Mouse (Mus musculus): Measurements from ENCODE around the gene Scd4.
"Not testable (repeated sequence)": the region's sequence is repeated elsewhere in the genome, so short reads cannot be mapped to it uniquely, and the experiment has no call there.

The Scd4 gene

GRCm38 (mm10) chr19:44299902-44300301 lies 33.0 kb upstream of the Scd4 start:
- in situ Hi-C loops (cut with MboI; ENCODE audit: low sequenced_read_pairs) = loop anchor here (10.0 kb wide), 1 partner anchor 55 kb away; no protein-coding TSS in a partner anchor

DNA sequence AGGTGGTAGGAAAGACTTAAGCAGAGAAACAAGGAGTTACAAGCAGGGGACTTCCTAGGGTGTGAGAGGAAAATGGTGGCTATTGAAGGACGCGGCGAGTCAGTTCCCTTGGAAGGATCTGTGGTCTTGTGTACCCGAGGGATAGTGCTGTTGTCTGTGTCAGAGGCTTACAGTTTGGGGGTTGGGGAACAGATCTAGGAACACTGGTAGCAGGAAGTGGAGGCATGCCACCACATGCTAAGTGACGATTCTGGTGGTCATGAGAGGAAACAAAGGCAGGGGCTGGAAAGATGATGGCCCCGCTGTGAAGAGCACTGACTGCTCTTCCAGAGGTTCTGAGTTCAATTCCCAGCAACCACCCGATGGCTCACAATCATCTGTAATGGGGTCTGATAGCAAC lies 32.4 kb upstream of the Scd4 start:
- in situ Hi-C loops (cut with MboI; ENCODE audit: low sequenced_read_pairs) = no loop called here

- in situ Hi-C loops (cut with MboI; ENCODE audit: low sequenced_read_pairs) = no loop called here
These were observed 31.7 kb upstream of the Scd4 start for GRCm38 (mm10) chr19:44301176-44301575.

GRCm38 (mm10) chr19:44301671-44302305 lies 31.1 kb upstream of the Scd4 start:
- in situ Hi-C loops (cut with MboI; ENCODE audit: low sequenced_read_pairs) = no loop called here

- in situ Hi-C loops (cut with MboI; ENCODE audit: low sequenced_read_pairs) = no loop called here
These were observed 30.0 kb upstream of the Scd4 start for GRCm38 (mm10) chr19:44302901-44303300.

DNA sequence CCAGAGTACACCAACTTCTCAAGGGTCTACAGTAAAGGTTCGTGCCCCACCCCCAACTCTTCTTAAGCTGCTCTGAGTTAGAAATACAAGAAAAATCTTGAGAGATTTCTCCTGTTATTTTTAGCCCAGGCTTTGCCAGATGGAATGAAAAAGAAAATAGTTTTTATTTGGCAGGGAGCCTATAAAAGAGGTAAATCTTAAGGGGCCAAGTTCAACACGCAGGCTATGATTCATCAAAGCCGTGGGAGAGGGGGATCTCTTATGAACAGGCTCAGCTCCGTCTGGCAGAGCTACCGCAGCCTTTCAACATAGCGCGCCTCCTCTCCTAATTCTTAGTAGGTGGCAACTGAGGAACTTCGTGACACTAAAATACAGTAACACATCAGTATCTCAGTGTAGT lies 29.4 kb upstream of the Scd4 start:
- in situ Hi-C loops (cut with MboI; ENCODE audit: low sequenced_read_pairs) = no loop called here

DNA sequence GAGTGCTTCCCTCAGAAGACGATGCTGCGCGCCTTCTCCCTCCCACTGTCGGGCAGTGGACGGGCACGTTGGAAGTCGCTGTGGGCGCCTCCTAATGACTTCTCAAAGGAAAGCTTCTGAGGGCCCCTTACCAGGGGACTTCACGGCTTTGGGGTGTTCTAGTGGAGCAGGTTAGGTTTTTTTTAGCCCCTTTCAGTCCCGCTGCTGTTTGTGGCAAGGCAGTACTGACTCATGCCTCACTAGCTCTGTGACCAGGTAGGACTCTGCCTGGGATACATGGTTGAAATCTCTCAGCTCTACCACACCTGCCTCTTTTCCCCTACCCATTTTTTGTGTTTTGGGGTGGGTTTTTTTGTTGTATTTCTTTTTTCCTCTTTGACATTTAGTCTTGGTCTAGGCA lies 28.5 kb upstream of the Scd4 start:
- in situ Hi-C loops (cut with MboI; ENCODE audit: low sequenced_read_pairs) = no loop called here

- in situ Hi-C loops (cut with MboI; ENCODE audit: low sequenced_read_pairs) = no loop called here
These were observed 27.9 kb upstream of the Scd4 start for GRCm38 (mm10) chr19:44304851-44305510.

DNA sequence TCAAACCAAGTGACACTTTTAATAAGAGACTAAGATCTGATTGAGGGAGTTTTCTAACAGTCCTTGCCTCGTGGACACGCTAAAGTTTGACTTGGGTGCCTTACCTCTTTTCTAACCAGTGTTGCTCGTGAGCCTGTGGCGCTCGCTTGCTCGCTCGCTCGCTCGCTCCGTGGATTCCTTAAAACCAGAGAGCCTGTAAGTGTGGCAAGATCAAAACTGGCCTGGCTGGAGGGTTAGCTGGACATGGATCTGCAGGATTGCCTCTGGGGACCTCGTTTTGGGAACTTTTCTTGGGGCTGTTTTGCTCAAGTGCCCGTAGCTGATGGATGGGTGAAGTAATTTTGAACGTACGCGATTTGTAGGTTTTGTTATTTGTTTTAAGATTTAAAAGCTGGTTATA lies 27.2 kb upstream of the Scd4 start:
- in situ Hi-C loops (cut with MboI; ENCODE audit: low sequenced_read_pairs) = no loop called here

GRCm38 (mm10) chr19:44306171-44306570 lies 26.7 kb upstream of the Scd4 start:
- in situ Hi-C loops (cut with MboI; ENCODE audit: low sequenced_read_pairs) = no loop called here

- in situ Hi-C loops (cut with MboI; ENCODE audit: low sequenced_read_pairs) = no loop called here
These were observed 25.6 kb upstream of the Scd4 start for GRCm38 (mm10) chr19:44307101-44307914.

DNA sequence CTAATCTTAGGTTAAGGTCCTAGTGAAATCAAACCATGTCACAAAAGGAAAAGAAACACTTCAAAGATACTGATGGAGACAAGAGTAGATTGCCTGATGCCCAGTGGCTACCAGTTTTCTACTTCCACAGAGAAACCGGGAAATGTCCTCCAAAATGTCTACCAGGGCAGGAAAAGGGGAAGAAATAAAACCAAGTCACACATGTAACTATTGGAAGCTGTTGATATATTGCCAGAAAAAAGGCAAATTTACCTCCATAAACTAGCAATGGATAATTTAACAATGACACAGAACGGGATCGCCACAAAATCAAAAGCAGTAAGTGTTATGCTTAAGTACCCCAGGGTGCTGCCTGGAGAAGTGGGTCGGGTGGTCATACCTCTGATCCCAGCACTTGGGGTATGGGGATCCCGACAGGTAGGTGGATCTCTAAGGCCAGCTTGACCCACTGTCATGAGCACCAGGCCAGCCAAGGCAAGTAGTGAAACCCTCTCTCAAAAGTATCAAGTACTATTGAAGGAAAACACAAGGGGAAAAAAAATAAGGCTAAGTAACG lies 24.9 kb upstream of the Scd4 start:
- in situ Hi-C loops (cut with MboI; ENCODE audit: low sequenced_read_pairs) = no loop called here

DNA sequence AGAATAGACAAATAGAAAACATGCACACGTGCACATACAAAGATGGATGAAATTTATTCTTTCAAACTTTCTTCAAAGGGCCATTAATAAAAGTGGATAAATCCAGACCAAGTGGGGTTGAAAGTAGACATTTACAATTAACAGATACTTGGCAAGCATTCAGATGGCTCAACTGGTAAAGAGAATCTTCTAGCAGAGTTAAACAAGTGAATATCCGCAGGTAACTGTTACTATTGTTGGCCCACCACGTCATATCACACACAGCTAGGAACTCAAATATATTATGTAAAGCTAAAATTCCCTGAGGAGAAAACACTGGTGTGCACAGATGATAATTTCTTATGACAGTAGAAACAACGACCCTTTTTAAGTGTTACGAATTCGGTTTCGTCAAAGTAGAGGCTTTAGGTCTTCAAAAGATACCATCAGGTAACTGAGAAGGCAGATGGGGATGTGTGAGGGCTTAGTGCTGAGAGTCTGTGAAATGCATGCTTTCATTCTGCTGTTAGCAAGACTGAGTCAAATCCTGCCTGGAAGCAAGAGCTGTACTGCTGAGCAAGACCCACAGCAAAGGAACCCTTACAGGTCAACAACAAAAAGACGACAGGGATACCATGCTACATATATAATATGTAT lies 24.2 kb upstream of the Scd4 start:
- in situ Hi-C loops (cut with MboI; ENCODE audit: low sequenced_read_pairs) = no loop called here

DNA sequence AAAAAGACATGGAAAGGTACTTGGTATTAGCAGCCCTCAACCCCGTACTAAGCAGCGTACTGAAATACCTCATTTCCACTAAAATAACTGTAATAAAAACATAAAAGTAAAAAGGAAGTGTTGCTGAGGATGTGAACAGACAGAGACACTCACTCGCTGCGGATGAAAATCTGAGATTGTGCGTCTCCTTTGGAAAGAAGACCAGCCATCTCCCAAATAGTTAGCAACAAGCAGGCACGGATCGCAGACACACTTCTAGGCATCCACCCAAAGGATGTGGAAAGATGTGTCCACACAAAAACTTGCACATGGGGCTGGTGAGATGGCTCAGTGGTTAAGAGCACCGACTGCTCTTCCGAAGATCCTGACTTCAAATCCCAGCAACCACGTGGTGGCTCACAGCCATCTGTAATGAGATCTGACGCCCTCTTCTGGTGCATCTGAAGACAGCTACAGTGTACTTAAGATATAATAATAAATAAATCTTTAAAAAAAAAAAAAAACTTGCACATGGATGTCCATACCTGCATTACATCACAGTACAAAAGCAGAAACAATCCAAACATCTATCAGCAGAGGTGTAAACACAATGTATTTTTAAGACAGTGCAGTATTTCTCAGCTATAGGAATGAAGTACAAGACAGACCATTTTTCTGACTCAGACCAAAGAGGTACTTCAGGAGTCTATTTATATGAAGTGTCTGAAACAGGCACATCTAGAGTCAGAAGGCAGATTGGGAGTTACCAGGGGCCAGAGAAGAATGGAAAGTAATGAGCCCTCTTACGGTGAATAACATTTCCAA lies 23.3 kb upstream of the Scd4 start:
- in situ Hi-C loops (cut with MboI; ENCODE audit: low sequenced_read_pairs) = no loop called here

DNA sequence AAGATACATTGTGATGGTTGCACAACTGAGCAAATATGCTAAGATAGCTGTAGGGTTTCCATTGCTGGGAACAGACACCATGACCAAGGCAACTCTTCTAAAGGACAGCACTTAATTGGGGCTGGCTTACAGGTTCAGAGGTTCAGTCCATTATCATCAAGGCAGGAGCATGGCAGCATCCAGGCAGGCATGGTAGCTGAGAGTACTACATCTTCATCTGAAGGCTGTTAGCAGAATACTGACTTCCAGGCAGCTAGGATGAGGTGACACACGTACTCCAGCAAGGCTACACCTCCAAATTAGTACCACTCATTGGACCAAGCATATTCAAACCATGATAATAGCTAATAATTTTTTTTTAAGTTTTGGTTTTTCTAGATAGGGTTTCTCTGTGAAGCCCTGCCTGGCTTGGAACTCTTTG lies 22.7 kb upstream of the Scd4 start:
- in situ Hi-C loops (cut with MboI; ENCODE audit: low sequenced_read_pairs) = not testable (repeated sequence)

- in situ Hi-C loops (cut with MboI; ENCODE audit: low sequenced_read_pairs) = no loop called here
These were observed 22.1 kb upstream of the Scd4 start for GRCm38 (mm10) chr19:44310814-44311213.

DNA sequence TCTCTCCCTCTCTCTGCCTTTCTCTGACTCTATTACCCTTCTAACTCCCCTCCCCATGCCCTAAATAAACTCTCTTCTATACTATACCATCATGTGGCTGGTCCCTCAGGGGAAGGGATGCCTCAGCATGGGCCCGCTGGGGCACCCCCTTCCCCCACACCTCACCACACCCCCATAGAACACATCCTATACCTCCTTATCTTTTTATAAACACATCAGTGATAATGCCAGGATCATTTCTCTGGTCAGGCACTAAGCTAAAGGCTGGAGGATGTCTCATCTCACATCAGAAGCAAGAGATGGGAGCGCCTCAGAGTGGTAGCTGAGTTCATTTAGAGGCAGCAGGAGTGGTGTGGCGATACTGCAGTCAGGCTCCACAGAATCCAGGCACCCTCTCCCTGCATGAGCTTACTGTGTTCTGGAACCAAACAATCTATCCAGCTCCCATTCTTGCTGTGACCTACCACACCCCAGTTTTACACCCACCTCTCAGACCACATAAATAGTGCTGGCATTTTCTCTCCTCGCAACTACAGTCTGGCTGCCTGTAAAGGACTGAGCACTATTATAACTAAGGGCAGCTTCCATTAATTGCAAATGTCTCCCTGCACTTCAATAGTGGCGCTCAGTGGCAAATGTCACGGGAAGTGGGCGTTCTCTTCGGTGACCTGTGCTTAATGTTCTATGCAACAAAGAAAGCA lies 21.4 kb upstream of the Scd4 start:
- in situ Hi-C loops (cut with MboI; ENCODE audit: low sequenced_read_pairs) = no loop called here

DNA sequence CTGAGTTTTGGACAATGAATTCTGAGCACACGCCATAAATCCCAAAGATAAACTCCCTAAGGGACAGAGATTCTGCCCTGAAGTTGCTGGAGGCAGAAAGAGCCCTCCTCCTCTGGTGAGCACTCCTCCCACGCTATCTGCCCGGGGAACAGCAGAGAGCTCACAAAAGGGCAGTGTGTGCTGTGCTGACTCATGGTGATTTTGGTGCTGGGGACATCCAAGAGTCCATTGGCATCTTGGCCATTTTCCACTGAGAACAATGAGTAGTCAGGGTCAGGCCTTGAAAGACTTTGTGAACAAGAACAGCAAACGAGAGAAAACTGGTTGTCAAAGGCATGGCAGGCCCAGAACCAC lies 20.9 kb upstream of the Scd4 start:
- in situ Hi-C loops (cut with MboI; ENCODE audit: low sequenced_read_pairs) = no loop called here

DNA sequence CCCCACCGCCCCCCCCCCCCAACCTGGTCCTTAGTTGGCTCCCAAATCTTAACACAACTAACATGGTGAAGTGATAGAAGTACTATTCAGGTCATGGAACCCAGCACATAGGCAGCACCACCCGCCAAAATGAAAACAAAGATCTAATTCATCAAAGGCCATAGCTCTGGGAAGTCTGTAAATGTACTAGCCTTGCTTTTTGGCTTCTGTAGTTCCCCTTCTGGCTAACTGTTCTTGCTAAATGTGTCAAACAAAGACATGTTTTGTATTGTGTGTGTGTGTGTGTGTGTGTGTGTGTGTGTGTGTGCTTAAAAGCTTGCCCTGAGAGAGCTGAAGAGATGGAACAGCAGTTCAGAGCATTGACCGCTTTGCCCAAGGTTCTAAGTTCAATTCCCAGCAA lies 19.8 kb upstream of the Scd4 start:
- in situ Hi-C loops (cut with MboI; ENCODE audit: low sequenced_read_pairs) = no loop called here

GRCm38 (mm10) chr19:44314327-44314759 lies 18.5 kb upstream of the Scd4 start:
- in situ Hi-C loops (cut with MboI; ENCODE audit: low sequenced_read_pairs) = no loop called here

Measured in CH12F3 (cell line).